Mouse (Mus musculus) spleen, adult 2 months (tissue): Measurements from ENCODE around the gene Abhd11. TPM values are rescaled to one million over a fixed set of nuclear protein-coding genes. Genes with fewer than 3 reads are reported as not detected.

ENCODE experiments used
- DNase-seq, 2 experiments: peaks; one replicate each; pipeline versions ENCODE4 v3.0.0 to v3.0.0-alpha.2; 2012 to 2021; ENCODE audit warnings: low spot score in 2 of 2, low read depth in 1 of 2
- H3K27ac ChIP-seq: fragments of 200-500 bp; 2 replicates; pipeline ENCODE4 v1.5.1; 2012; ENCODE audit warnings: low read length, inconsistent platforms; ENCODE audit not compliant: insufficient read depth
- H3K27me3 ChIP-seq: fragments of 200-500 bp; 2 replicates; pipeline ENCODE4 v1.6.1; 2012; ENCODE audit warnings: mild to moderate bottlenecking, moderate library complexity, low read length, inconsistent platforms; ENCODE audit not compliant: control insufficient read depth, insufficient read depth
- H3K36me3 ChIP-seq: fragments of 200-500 bp; 2 replicates; pipeline ENCODE4 v1.6.1; 2012; ENCODE audit warnings: mild to moderate bottlenecking, low read length, inconsistent platforms; ENCODE audit not compliant: control insufficient read depth, insufficient read depth
- H3K4me1 ChIP-seq: fragments of 200-500 bp; 2 replicates; pipeline ENCODE4 v1.6.1; 2011; ENCODE audit warnings: inconsistent platforms; ENCODE audit not compliant: control insufficient read depth, insufficient read depth, insufficient read length
- H3K4me3 ChIP-seq: fragments of 200-500 bp; 2 replicates; pipeline ENCODE4 v1.5.1; 2011; ENCODE audit warnings: mild to moderate bottlenecking, inconsistent platforms; ENCODE audit not compliant: insufficient read depth, insufficient read length; ENCODE audit errors: extremely low read depth
- CTCF ChIP-seq: fragments of 200-500 bp; IDR thresholded peaks from 2 replicates; pipeline ENCODE4 v1.5.1; 2011; ENCODE audit warnings: mild to moderate bottlenecking, inconsistent platforms; ENCODE audit not compliant: insufficient read depth, insufficient read length, insufficient replicate concordance; ENCODE audit errors: extremely low read depth
- POLR2A ChIP-seq: fragments of 200-500 bp; IDR thresholded peaks from 2 replicates; pipeline ENCODE4 v1.6.1; 2011; ENCODE audit warnings: low read depth, low read length, inconsistent platforms
- WGBS: fragments of 180-500 bp; shearing (Covaris S2); methylation state at CpG from one replicate; pipeline ENCODE4 v1.1.7; 2018; 5-methylcytosine and 5-hydroxymethylcytosine counted together
- polyA plus RNA-seq: library from polyadenylated mRNA; depleted of rRNA; stranded (reverse); fragments of >200 nt; gene quantifications from 2 replicates; pipeline ENCODE4 v1.2.3, GENCODE M21; 2012

The Abhd11 gene
- polyA plus RNA-seq, 1 experiment, result 43.6 TPM

GRCm38 (mm10) chr5:134986298-134987268, 22.4 kb upstream of the Abhd11 start:
- H3K27ac ChIP-seq, result no peak overlapping the region
- TF ChIP-seq POLR2A (no peak), CTCF (no peak)
- H3K4me3 ChIP-seq, result no peak overlapping the region
- 6% methylated on average over 79 of the region's 79 CpGs for WGBS
- H3K27me3 ChIP-seq, result peaks cover 5% of the 10 kb centered on the region
- H3K4me1 ChIP-seq, result peaks cover 5% of the 10 kb centered on the region
- no peaks in the 10 kb centered on the region for H3K36me3 ChIP-seq
- DNase-seq, result no peak

DNA sequence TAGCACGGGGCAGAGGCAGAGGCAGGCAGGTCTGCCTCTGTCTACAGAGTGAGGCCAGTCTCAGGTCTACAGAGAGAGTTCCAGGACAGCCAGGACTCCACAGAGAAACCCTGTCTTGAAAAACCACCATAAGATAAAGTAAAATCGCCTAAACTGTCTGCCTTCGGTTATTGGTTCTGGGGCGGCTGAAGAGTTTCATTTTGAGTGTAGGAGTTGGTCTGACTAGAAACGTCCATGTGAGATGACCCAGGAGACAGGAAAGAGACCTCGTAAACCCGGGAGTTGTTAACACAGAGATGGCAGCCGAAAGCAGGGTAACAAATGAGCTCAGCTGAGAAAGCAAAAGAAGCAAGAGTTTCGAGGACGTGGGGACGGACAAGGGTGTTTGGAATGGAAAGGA, 19.8 kb upstream of the Abhd11 start:
- no peak for DNase-seq
- TF ChIP-seq CTCF (no peak), POLR2A (no peak)
- Histone ChIP-seq H3K27ac (no peak overlapping the region), H3K27me3 (peaks cover 5% of the 10 kb centered on the region), H3K36me3 (no peaks in the 10 kb centered on the region), H3K4me3 (no peak overlapping the region), H3K4me1 (peaks cover 5% of the 10 kb centered on the region)
- 60% methylated on average over 11 of the region's 11 CpGs for WGBS

- H3K36me3 ChIP-seq, result no peaks in the 10 kb centered on the region
- no peak for TF ChIP-seq CTCF
- TF ChIP-seq POLR2A, result no peak
- peaks cover 5% of the 10 kb centered on the region for H3K4me1 ChIP-seq
- peaks cover 5% of the 10 kb centered on the region for H3K27me3 ChIP-seq
- no peak overlapping the region for H3K4me3 ChIP-seq
- H3K27ac ChIP-seq, result no peak overlapping the region
- WGBS, result 50% methylated on average over 6 of the region's 6 CpGs
- no peak for DNase-seq
Observed at GRCm38 (mm10) chr5:134989741-134990140, 19.2 kb upstream of the Abhd11 start.

DNA sequence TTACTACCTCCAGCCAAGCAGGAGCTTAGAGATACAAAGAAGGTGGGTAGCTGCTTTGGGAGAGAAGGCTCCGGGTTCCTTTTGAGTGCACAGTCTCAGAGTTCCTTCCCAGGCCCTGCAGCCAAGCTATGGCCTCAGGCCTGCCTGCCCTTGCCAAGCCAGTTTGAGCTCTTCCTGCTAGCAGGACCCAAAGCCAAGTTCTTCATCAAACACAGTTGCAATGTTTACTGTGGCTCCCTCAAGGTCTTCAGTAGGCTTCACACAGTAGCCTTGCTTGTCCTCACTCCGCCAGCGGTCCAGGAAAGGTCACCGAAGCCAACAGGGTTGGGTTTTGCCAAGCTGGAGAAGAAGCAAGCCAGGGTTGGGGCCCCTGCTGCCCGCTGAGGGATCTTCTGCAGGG, 16.4 kb upstream of the Abhd11 start:
- no peak for DNase-seq
- TF ChIP-seq CTCF (no peak), POLR2A (no peak)

GRCm38 (mm10) chr5:134998359-134998758, 10.6 kb upstream of the Abhd11 start:
- Histone ChIP-seq H3K36me3 (no peaks in the 10 kb centered on the region), H3K4me3 (no peak overlapping the region), H3K4me1 (no peaks in the 10 kb centered on the region), H3K27ac (no peak overlapping the region), H3K27me3 (no peaks in the 10 kb centered on the region)
- no peak for TF ChIP-seq POLR2A
- TF ChIP-seq CTCF, result no peak
- DNase-seq, result no peak
- 69% methylated on average over 6 of the region's 6 CpGs for WGBS

More for the DNA sequence above, 16.4 kb upstream of the Abhd11 start:
- WGBS, result 95% methylated on average over 5 of the region's 5 CpGs
- Histone ChIP-seq H3K27me3 (no peaks in the 10 kb centered on the region; the same call in 1 of the 2 replicates), H3K36me3 (no peaks in the 10 kb centered on the region), H3K27ac (no peak overlapping the region), H3K4me3 (no peak overlapping the region), H3K4me1 (no peaks in the 10 kb centered on the region)

- Histone ChIP-seq H3K27ac (no peak overlapping the region), H3K4me3 (no peak overlapping the region), H3K4me1 (no peaks in the 10 kb centered on the region), H3K36me3 (no peaks in the 10 kb centered on the region), H3K27me3 (no peaks in the 10 kb centered on the region)
- no peak for DNase-seq
- WGBS, result 89% methylated on average over 4 of the region's 4 CpGs
- TF ChIP-seq CTCF (no peak), POLR2A (no peak)
Observed at GRCm38 (mm10) chr5:134999797-135000196, 9.2 kb upstream of the Abhd11 start.

DNA sequence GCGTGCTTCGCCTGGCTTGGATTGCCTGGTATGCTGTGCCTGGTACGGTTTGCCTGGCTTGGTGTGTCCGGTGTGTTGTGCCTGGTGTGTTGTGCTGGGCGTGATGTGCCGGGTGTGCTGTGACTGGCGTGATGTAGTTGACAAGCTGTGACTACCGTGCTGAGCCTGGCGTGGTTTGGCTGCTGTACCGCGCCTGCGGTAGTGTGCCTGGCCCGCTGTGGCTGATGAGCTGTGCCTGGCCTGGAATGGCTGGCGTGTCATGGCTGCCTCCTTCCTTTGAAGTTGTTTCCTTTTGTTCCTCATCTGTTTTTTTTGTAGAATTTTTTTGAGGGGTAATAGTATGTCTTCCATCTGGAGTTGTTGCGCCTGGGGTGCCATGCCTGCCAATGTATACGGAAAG, 8.2 kb upstream of the Abhd11 start:
- WGBS, result 93% methylated on average over 16 of the region's 16 CpGs
- TF ChIP-seq POLR2A (no peak), CTCF (no peak)
- H3K27ac ChIP-seq, result no peak overlapping the region
- H3K27me3 ChIP-seq, result no peaks in the 10 kb centered on the region
- H3K4me3 ChIP-seq, result no peak overlapping the region
- no peaks in the 10 kb centered on the region for H3K36me3 ChIP-seq
- no peak for DNase-seq
- H3K4me1 ChIP-seq, result no peaks in the 10 kb centered on the region
